Mouse (Mus musculus) cortical plate, adult 2 months (tissue): ENCODE measurements around the gene Ubc. TPM values are rescaled to one million over a fixed set of nuclear protein-coding genes. Genes with fewer than 3 reads are reported as not detected.
"Not testable (repeated sequence)": the region's sequence is repeated elsewhere in the genome, so short reads cannot be mapped to it uniquely, and the experiment has no call there.

Experiments
- H3K27ac ChIP-seq: fragments of 200-500 bp; 2 replicates; pipeline ENCODE4 v1.5.1; 2012; ENCODE audit warnings: low read length, control low read depth, inconsistent platforms; ENCODE audit not compliant: insufficient read depth
- H3K4me1 ChIP-seq: fragments of 200-500 bp; 2 replicates; pipeline ENCODE4 v1.6.1; 2011; ENCODE audit warnings: low read length; ENCODE audit not compliant: control insufficient read depth, insufficient read depth
- H3K4me3 ChIP-seq: fragments of 200-500 bp; 2 replicates; pipeline ENCODE4 v1.5.1; 2011; ENCODE audit warnings: mild to moderate bottlenecking, low read length, control low read depth; ENCODE audit not compliant: insufficient read depth
- CTCF ChIP-seq: fragments of 200-500 bp; IDR thresholded peaks from 2 replicates; pipeline ENCODE4 v1.5.1; 2011; ENCODE audit warnings: mild to moderate bottlenecking, control low read depth, low read length; ENCODE audit not compliant: insufficient read depth; ENCODE audit errors: extremely low read depth
- POLR2A ChIP-seq: fragments of 200-500 bp; IDR thresholded peaks from 2 replicates; pipeline ENCODE4 v1.6.1; 2011; ENCODE audit warnings: mild to moderate bottlenecking, low read length, control low read depth; ENCODE audit not compliant: insufficient read depth; ENCODE audit errors: extremely low read depth
- polyA plus RNA-seq: library from polyadenylated mRNA; depleted of rRNA; stranded (reverse); fragments of >200 nt; gene quantifications from 2 replicates; pipeline ENCODE4 v1.2.3, GENCODE M21; 2012

Gene Ubc
- polyA plus RNA-seq, 1 experiment: 769 TPM

DNA sequence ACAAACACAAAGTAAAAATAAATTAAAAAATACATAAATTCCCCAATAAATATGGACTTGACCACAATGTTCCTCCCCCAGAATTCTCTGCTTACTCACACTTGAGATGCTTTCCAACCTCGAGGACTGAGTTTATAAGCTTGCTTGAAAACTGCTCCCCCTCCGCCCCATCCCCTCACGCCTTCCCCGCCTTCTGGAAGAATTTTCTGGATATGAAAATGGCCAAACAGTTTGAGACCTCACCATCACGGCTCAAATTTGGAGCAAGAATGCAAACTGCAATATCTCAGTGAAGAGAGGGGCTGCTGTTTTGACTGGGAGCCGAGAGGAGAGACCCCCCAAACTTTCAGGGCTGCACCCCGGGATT is 14.5 kb upstream of the Ubc start:
- H3K27ac ChIP-seq: peak overlapping the region; percentile 66; the same call in 1 of the 2 replicates
- H3K4me1 ChIP-seq: no peaks in the 10 kb centered on the region
- TF ChIP-seq CTCF (no peak), POLR2A (no peak)
- peak overlapping the region; percentile 56 for H3K4me3 ChIP-seq

DNA sequence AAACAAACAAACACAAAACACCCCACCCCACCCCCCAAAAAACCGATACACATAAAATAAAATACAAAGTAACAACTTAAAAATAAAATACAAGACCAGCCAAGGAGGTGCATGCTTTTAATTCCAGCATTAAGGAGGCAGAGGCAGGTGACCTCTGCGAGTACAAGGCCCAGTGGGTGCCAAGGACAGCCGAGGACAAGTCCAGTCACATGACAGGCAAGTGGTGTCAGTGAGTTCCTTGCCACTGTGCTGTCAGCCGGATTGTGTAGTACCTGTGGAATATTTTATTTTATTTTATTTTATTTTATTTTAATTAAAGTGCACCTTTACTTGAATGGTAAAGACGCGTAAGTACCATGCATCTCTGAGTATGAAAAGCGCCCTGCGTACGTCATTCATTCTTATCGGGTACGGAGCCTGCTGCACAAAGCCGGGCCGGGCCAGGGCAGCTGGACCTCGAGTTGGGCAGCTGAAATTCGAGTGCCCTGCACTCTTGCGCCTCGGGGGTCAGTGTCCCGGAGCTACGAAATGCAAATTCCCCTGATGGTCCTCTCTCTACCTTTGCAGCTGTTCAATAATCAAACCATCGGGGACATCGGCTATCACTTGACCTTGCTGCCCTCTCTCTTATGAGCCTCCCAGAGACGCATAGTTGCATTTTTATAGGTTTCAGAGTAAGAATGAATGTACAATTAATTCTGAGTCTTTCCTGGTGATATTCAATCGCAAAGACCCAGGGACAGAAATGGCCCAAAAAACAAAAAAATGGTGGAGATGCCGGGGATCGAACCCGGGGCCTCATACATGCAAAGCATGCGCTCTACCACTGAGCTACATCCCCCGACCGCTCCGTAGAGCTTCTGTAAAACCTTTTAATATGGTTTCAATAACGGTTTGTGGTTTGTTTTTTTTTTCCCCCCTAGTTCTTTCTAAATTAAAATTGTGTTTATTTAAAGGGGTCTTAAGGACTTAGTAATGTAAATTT is 13.8 kb upstream of the Ubc start:
- no peaks in the 10 kb centered on the region for H3K4me1 ChIP-seq
- no peak for TF ChIP-seq POLR2A
- no peak for TF ChIP-seq CTCF
- peak overlapping the region; percentile 56 for H3K4me3 ChIP-seq
- H3K27ac ChIP-seq: no peak overlapping the region

DNA sequence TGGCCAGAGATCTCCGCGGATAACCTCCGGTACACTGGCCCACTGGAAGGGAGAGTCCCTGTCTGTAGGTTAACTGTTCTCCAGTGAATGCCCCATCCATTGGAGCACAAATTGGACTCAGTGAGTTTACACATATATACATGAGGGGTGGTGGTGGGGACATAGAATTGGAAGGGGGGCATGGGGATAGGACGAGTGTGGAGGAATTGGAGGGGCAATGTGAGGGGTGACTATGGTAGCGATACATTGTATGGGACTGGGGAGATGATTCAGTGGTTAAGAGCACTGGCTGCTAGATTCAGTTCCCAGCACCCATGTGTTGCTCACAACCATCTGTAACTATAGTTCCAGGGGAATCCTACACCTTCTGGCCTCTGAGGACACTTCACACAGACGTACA is 13.0 kb upstream of the Ubc start:
- Histone ChIP-seq H3K4me1 (no peaks in the 10 kb centered on the region), H3K4me3 (no peak overlapping the region), H3K27ac (no peak overlapping the region)
- TF ChIP-seq POLR2A (no peak), CTCF (no peak)

DNA sequence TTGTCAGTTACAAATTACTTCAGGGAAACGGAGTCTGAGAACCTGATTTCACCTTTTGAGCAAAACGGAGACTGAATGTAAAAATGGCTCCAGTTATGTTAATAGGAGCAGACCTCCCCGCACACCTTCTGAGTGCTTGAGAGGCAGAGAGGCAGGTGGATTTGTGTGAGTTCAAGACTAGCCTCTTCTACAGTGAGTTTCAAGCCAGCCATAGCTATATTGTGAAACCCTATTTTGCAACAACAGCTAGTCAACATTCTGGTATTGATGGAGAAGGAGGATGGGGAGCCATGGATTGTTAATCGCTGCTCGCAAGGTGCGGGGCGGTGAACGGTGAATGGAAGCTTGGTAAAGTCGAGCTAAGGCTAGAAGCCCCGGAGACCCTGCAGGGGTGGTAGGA is 12.5 kb upstream of the Ubc start:
- TF ChIP-seq CTCF (no peak), POLR2A (no peak)
- H3K27ac ChIP-seq: no peak overlapping the region
- no peak overlapping the region for H3K4me3 ChIP-seq
- no peaks in the 10 kb centered on the region for H3K4me1 ChIP-seq

DNA sequence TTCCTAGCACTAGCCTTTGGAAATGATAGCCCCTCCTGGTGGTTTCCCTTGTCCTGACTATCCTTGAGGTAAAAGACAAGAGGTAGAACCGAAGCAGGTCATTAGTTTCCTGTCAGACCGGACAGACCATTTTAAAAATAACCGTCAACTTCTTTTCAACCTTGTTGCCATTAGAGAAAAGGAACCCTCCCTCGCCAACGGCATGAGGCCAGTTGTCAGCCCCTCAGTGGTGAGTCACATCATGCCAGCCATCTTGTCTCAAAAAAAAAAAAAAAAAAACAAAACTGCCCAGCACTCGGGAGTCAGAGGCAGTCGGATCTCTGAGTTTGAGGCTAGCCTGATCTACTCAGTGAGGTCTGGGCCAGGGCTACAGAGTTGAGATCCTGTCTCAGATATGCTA is 10.9 kb upstream of the Ubc start:
- Histone ChIP-seq H3K4me1 (no peaks in the 10 kb centered on the region), H3K4me3 (no peak overlapping the region), H3K27ac (no peak overlapping the region)
- TF ChIP-seq CTCF (no peak), POLR2A (no peak)

DNA sequence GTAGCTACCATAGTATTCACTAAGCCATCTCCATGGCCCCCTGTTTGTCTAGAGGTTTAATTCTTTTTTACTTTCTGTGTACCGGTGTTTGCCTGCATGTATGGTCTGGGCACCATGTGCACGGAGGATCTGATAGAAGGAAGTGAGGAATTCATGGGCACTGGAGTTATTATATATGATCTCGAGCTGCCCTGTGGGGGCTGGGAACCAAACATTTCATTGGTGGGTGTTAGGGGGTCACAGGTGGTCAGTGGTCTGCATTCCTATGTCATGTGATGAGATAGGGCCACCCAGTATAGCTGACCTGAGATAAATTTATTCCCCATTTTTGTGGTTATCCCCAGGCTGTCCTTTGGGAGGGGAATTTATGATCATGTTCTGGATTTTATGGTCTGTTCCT is 5.0 kb upstream of the Ubc start:
- TF ChIP-seq POLR2A (no peak), CTCF (no peak)
- Histone ChIP-seq H3K4me3 (no peak overlapping the region), H3K27ac (peak overlapping the region; percentile 24)

DNA sequence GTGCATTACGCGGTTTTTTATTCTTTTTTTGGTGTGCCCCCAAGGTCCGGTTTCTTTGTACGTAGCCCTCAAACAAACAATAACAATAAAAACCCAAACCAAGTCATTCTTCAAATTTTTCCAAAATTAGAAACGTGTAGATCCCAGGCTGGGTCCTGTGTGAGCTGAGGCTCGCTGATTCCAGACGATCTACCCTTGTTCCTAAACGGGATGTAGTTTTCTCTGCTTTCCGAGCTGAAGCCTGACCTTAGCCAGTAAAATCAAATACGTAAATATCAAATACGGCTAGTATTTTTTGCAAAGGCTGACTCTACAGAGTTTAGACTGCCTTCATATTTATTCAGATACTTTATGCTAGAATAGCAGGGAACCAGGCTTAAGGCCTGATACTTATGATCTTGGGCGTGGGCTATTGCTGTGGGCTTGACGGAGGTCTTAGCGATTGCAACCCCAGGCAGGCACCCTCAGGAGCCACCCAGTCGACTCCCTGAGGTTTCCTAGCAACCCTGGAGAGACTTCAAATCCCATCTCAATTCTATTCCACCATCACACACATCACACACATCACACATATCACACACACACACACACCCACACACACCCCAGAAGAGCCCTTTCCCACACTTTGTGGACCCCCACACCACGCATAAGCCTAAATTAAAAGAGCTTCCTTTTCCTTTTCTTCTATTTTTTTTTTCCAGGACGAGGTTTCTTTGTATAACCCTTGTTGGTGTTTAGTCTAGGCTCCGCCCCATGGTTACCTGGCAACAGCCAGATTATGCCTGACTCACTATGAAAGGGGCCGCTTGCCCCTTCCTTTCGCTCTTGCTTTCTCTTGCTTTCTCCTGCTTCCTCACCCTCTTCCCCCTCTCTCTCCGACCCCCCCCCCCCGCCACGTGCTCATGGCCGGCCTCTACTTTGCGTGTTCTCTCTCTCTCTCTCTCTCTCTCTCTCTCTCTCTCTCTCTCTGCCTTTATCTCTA is 3.9 kb upstream of the Ubc start:
- Histone ChIP-seq H3K4me1 (peaks cover 4% of the 10 kb centered on the region; the same call in 1 of the 2 replicates), H3K4me3 (peak overlapping the region; percentile 17), H3K27ac (peak overlapping the region; percentile 98)
- no peak; the same call in 1 of the 2 replicates for TF ChIP-seq POLR2A
- no peak for TF ChIP-seq CTCF

More for the DNA sequence above, 5.0 kb upstream of the Ubc start:
- peaks cover 4% of the 10 kb centered on the region; the same call in 1 of the 2 replicates for H3K4me1 ChIP-seq

DNA sequence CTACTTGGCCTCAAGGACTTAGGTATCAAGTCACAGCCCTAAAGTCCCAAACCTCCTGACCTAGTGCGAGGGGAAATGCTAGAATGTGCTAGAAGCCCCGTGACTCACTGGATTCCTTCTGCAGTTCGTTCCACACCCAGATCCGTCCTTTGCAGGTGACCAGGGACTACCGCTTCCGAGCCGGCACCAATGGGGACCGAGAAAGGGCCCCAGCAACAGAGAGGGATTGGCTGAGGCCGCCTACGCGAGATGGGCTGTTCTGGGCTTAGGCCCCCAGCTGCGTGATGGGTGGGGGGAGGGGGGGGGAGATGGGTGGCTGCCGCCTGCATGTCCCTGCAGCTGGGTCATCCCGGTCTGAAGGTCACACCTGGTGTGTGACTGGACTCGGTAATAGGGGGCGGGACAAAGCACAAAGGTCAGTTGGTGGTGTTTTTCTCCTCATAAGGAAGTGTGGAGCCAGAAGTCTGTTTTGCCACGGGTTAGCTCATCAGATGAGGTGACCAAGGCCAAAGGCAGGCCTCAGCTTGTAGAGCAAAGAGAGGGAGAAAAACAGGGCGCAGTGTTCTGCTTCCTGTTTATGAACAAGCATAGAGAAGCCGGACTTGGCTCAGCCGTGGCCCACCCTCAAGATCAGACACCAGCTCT is 3.1 kb upstream of the Ubc start:
- Histone ChIP-seq H3K4me1 (peaks cover 4% of the 10 kb centered on the region; the same call in 1 of the 2 replicates), H3K4me3 (peak overlapping the region; percentile 17), H3K27ac (peak overlapping the region; percentile 100)
- peak; percentile 53 for TF ChIP-seq POLR2A
- TF ChIP-seq CTCF: no peak

DNA sequence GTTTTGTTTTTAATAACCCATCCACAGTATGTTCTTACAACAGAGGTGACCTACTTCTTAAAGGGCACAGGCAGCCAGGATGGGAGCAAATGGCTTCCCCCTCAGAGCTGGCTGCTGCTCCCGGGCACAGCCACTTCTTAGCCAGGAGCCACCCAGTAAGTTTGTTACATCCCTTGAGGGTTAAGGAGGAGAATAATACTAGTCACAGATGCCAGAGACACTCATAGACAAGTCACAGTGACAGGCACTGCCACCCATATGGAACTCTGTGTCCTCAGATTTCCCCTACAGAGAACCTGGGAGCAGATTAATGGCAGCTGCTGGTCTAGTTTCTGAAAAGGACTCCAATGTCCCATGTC is 2.6 kb upstream of the Ubc start:
- TF ChIP-seq POLR2A (no peak), CTCF (no peak)
- Histone ChIP-seq H3K4me3 (0 out of 2 replicates have a peak overlapping the region, but pooled peaks have one; percentile 17), H3K27ac (peak overlapping the region; percentile 100), H3K4me1 (peaks cover 4% of the 10 kb centered on the region; the same call in 1 of the 2 replicates)

DNA sequence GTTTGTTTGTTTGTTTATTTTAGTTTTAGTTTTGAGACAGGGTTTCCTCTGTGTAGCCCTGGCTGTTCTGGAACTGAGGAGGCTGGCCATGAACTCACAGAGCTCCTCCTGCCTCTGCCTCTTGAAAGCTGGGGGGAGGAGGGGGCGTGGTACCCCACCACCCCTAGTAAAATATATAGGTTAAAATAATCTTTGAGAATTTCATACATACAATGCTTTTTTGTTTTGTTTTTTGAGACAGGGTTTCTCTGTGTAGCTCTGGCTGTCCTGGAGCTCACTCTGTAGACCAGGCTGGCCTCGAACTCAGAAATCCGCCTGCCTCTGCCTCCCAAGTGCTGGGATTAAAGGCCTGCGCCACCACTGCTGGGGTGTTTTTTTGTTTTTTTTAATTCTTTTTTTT is 2.2 kb upstream of the Ubc start:
- peak overlapping the region; percentile 100 for H3K27ac ChIP-seq
- not testable (repeated sequence) for H3K4me1 ChIP-seq, H3K4me3 ChIP-seq
